Mouse (Mus musculus): ENCODE results near the gene Ei24.

Ei24 gene

GRCm38 (mm10) chr9:36796781-36797555, at the start of gene Ei24:
TSS of gene Ei24 (minus strand) at chr9:36797393.
- DNase-seq = peak; percentile 99

GRCm38 (mm10) chr9:36846346-36846745, 49.2 kb upstream of the Ei24 start:
- no peak for DNase-seq

GRCm38 (mm10) chr9:36833914-36834313, 36.7 kb upstream of the Ei24 start:
- DNase-seq = peak; percentile 71 to 72

GRCm38 (mm10) chr9:36833043-36833881, 36.1 kb upstream of the Ei24 start:
- peak; percentile 75 to 82 for DNase-seq

GRCm38 (mm10) chr9:36832529-36832928, 35.3 kb upstream of the Ei24 start:
- peak; percentile 94 to 96 for DNase-seq

GRCm38 (mm10) chr9:36831401-36831800, 34.2 kb upstream of the Ei24 start:
- DNase-seq = no peak

GRCm38 (mm10) chr9:36826612-36827363, 29.6 kb upstream of the Ei24 start:
- no peak for DNase-seq

- DNase-seq = no peak
Observed at GRCm38 (mm10) chr9:36822024-36822423, 24.8 kb upstream of the Ei24 start.

- DNase-seq = peak; percentile 72 to 83
Observed at GRCm38 (mm10) chr9:36821644-36822000, 24.4 kb upstream of the Ei24 start, which contains the start of gene Fez1. TSS of gene Fez1 (plus strand) at chr9:36821864.

- no peak for DNase-seq
Observed at GRCm38 (mm10) chr9:36820969-36821643, 23.9 kb upstream of the Ei24 start.

- DNase-seq = no peak
Observed at GRCm38 (mm10) chr9:36818905-36819304, 21.7 kb upstream of the Ei24 start.

- peak in 1 of 2 experiments; percentile 18 for DNase-seq
Observed at GRCm38 (mm10) chr9:36814486-36814885, 17.3 kb upstream of the Ei24 start.

GRCm38 (mm10) chr9:36808126-36808785, 11.1 kb upstream of the Ei24 start:
- DNase-seq = no peak

- DNase-seq = no peak
Observed at GRCm38 (mm10) chr9:36805256-36805975, 8.2 kb upstream of the Ei24 start.

- no peak for DNase-seq
Observed at GRCm38 (mm10) chr9:36803926-36804325, 6.7 kb upstream of the Ei24 start.

- no peak for DNase-seq
Observed at GRCm38 (mm10) chr9:36803386-36803785, 6.2 kb upstream of the Ei24 start.

- DNase-seq = no peak
Observed at GRCm38 (mm10) chr9:36802951-36803350, 5.8 kb upstream of the Ei24 start.

GRCm38 (mm10) chr9:36801961-36802360, 4.8 kb upstream of the Ei24 start:
- DNase-seq = no peak

GRCm38 (mm10) chr9:36796224-36796623, 969 bp downstream of the Ei24 start:
- DNase-seq = no peak

GRCm38 (mm10) chr9:36795556-36795955, 1.6 kb downstream of the Ei24 start:
- no peak for DNase-seq

GRCm38 (mm10) chr9:36794487-36794886, 2.7 kb downstream of the Ei24 start:
- DNase-seq = no peak
